Mouse (Mus musculus): Measurements from ENCODE around the gene Plscr4. TPM values are rescaled to one million over a fixed set of nuclear protein-coding genes. Genes with fewer than 3 reads are reported as not detected.

Gene Plscr4
- polyA plus RNA-seq, 1 experiment from 2014 or later: 13.4 TPM

- Histone ChIP-seq H3K27me3 (ENCODE audit: control insufficient read depth, insufficient read depth, low read length) (no peaks in the 10 kb centered on the region), H3K4me2 (ENCODE audit: low read depth, low read length) (no peak overlapping the region), H3K36me3 (ENCODE audit: control insufficient read depth, insufficient read depth, low read length) (no peaks in the 10 kb centered on the region), H3K4me1 (ENCODE audit: control insufficient read depth, insufficient read depth, low read length) (no peaks in the 10 kb centered on the region), H3K9me3 (replicated peaks; ENCODE audit: control insufficient read depth, low read length) (no peaks in the 10 kb centered on the region), H3K27ac (ENCODE audit: low read length) (no peak overlapping the region), H3K9ac (ENCODE audit: low read length) (no peak overlapping the region), H3K4me3 (replicated peaks; ENCODE audit: low read length) (no peak overlapping the region)
- 80% methylated on average over 3 of the region's 3 CpGs for WGBS
- ATAC-seq (ENCODE audit: insufficient read depth, low FRiP score): no peak
These were observed 72.9 kb downstream of the Plscr4 start for GRCm38 (mm10) chr9:92530055-92530454.

GRCm38 (mm10) chr9:92537735-92538134, 80.6 kb downstream of the Plscr4 start:
- H3K9me3 ChIP-seq (replicated peaks; ENCODE audit: control insufficient read depth, low read length): no peaks in the 10 kb centered on the region
- WGBS: 72% methylated on average over 6 of the region's 6 CpGs

GRCm38 (mm10) chr9:92538216-92538615, 81.0 kb downstream of the Plscr4 start:
- ATAC-seq (ENCODE audit: insufficient read depth, low FRiP score): no peak
- Histone ChIP-seq H3K9me3 (replicated peaks; ENCODE audit: control insufficient read depth, low read length) (no peaks in the 10 kb centered on the region), H3K27me3 (ENCODE audit: control insufficient read depth, insufficient read depth, low read length) (no peaks in the 10 kb centered on the region), H3K4me3 (replicated peaks; ENCODE audit: low read length) (no peak overlapping the region), H3K27ac (ENCODE audit: low read length) (no peak overlapping the region), H3K9ac (ENCODE audit: low read length) (no peak overlapping the region), H3K4me1 (ENCODE audit: control insufficient read depth, insufficient read depth, low read length) (no peaks in the 10 kb centered on the region), H3K4me2 (ENCODE audit: low read depth, low read length) (no peak overlapping the region), H3K36me3 (ENCODE audit: control insufficient read depth, insufficient read depth, low read length) (no peaks in the 10 kb centered on the region)
- 73% methylated on average over 6 of the region's 6 CpGs for WGBS

More at GRCm38 (mm10) chr9:92537735-92538134, 80.6 kb downstream of the Plscr4 start:
- H3K36me3 ChIP-seq (ENCODE audit: control insufficient read depth, insufficient read depth, low read length): no peaks in the 10 kb centered on the region
- H3K4me1 ChIP-seq (ENCODE audit: control insufficient read depth, insufficient read depth, low read length): no peaks in the 10 kb centered on the region
- no peak for ATAC-seq (ENCODE audit: insufficient read depth, low FRiP score)
- no peak overlapping the region for H3K27ac ChIP-seq (ENCODE audit: low read length)
- no peaks in the 10 kb centered on the region for H3K27me3 ChIP-seq (ENCODE audit: control insufficient read depth, insufficient read depth, low read length)
- H3K4me3 ChIP-seq (replicated peaks; ENCODE audit: low read length): no peak overlapping the region
- no peak overlapping the region for H3K4me2 ChIP-seq (ENCODE audit: low read depth, low read length)
- H3K9ac ChIP-seq (ENCODE audit: low read length): no peak overlapping the region

Other genes with a start within 250 kb of the Plscr4 start
- gene Plscr1, start 207.6 kb upstream of the Plscr4 start, polyA plus RNA-seq (2015; fragmentation: Nextera tagmentation; extraction: Ambion mirVana): 53.9 and 56.2 TPM in 2 replicates
- 1.0 and 1.9 TPM in 2 replicates for gene Plscr2, start 181.8 kb upstream of the Plscr4 start, polyA plus RNA-seq (2015; fragmentation: Nextera tagmentation; extraction: Ambion mirVana)
- gene 1700057G04Rik, start 148.0 kb upstream of the Plscr4 start, polyA plus RNA-seq (2015; fragmentation: Nextera tagmentation; extraction: Ambion mirVana): not detected in 2 replicates
- gene Plod2, start 84.8 kb downstream of the Plscr4 start, polyA plus RNA-seq (2015; fragmentation: Nextera tagmentation; extraction: Ambion mirVana): 39.5 and 43.2 TPM in 2 replicates

Data from stomach, embryonic 16.5 days (tissue).